Mouse (Mus musculus): Measurements from ENCODE around the gene Ormdl2. TPM values are rescaled to one million over a fixed set of nuclear protein-coding genes. Genes with fewer than 3 reads are reported as not detected.

Ormdl2 gene
- polyA plus RNA-seq, 1 experiment from 2014 or later: 55.8 TPM

DNA sequence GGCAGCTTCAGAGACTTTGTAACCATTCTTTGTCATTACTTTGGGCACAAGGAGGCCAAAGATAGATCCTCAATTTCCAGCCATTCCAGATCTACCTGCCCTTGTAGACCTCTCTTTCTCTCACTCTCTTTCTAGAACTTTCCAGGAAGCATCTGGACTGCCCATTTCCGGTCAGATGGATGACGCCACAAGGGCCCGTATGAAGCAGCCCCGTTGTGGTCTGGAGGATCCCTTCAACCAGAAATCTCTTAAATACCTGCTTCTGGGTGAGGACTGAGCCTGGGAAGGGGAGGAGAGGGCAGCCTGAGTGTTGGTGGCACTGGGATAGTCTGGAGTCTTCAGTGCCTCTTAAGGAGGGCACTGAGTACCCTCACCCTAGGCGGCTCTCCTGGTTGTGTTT lies 27.1 kb downstream of the Ormdl2 start:
- no peak for ATAC-seq (ENCODE audit: insufficient read depth)
- no peak for TF ChIP-seq CTCF (IDR thresholded peaks at IDR 0.05; ENCODE audit: low read depth)
- H3K4me3 ChIP-seq (ENCODE audit: low read depth, low read length): no peak overlapping the region
- no peak overlapping the region for H3K9ac ChIP-seq
- WGBS: 80% methylated on average over 5 of the region's 5 CpGs
- no peaks in the 10 kb centered on the region for H3K4me1 ChIP-seq (ENCODE audit: insufficient read depth)
- H3K27ac ChIP-seq (ENCODE audit: low read depth): no peak overlapping the region
- peaks cover 4% of the 10 kb centered on the region; the same call in 1 of the 2 replicates for H3K36me3 ChIP-seq (ENCODE audit: insufficient read depth)
- H3K27me3 ChIP-seq (ENCODE audit: insufficient read depth, low read length): no peaks in the 10 kb centered on the region
- no peak overlapping the region for H3K4me2 ChIP-seq
- no peak for DNase-seq
- no peaks in the 10 kb centered on the region for H3K9me3 ChIP-seq (ENCODE audit: low read depth, low read length)

DNA sequence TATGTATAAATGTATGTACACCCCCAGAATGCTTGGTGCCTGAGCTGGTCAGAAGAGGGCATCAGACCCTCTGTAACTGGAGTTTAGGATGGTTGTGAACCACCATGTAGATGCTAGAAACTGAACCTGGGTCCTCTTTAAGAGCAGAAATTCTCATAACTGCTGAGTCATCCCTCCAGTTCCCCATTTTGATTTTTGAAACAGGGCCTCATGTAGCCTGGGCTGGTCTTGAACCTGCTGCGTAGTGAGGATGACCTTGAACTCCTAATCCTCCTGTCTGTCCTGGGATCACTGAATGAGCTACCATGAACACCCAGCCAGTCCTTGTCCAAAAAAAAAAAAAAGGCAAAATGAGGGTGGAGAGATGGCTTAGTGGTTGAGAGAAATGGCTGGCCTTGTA lies 28.2 kb downstream of the Ormdl2 start:
- Histone ChIP-seq H3K4me3 (ENCODE audit: low read depth, low read length) (no peak overlapping the region), H3K27me3 (ENCODE audit: insufficient read depth, low read length) (no peaks in the 10 kb centered on the region), H3K36me3 (ENCODE audit: insufficient read depth) (no peaks in the 10 kb centered on the region), H3K9me3 (ENCODE audit: low read depth, low read length) (no peaks in the 10 kb centered on the region), H3K4me1 (ENCODE audit: insufficient read depth) (no peaks in the 10 kb centered on the region), H3K9ac (no peak overlapping the region), H3K4me2 (no peak overlapping the region), H3K27ac (ENCODE audit: low read depth) (no peak overlapping the region)
- 79% methylated on average over 1 of the region's 1 CpGs for WGBS
- DNase-seq (no peak), ATAC-seq (ENCODE audit: insufficient read depth) (no peak)
- TF ChIP-seq CTCF (IDR thresholded peaks at IDR 0.05; ENCODE audit: low read depth): no peak

DNA sequence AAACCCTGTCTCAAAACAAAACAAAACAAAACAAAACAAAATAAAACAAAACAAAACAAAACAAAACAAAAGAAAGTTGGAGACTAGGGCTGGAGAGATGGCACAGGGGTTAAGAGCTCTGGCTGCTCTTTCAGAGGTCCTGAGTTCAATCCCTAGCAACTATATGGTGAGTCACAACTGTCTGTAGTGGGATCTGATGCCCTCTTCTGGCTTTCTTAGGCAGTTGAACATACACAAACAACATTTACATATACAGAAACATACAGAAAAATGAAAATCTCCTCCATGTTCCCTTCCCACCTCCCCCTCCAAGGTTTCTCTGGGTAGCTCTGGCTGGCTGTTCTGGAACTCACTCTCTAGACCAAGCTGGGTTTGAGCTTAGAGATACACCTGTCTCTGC lies 29.4 kb downstream of the Ormdl2 start:
- H3K9me3 ChIP-seq (ENCODE audit: low read depth, low read length): no peaks in the 10 kb centered on the region
- H3K4me2 ChIP-seq: no peak overlapping the region
- H3K27ac ChIP-seq (ENCODE audit: low read depth): no peak overlapping the region
- no peak for TF ChIP-seq CTCF (IDR thresholded peaks at IDR 0.05; ENCODE audit: low read depth)
- H3K36me3 ChIP-seq (ENCODE audit: insufficient read depth): no peaks in the 10 kb centered on the region
- H3K27me3 ChIP-seq (ENCODE audit: insufficient read depth, low read length): no peaks in the 10 kb centered on the region
- no peak overlapping the region for H3K9ac ChIP-seq
- H3K4me1 ChIP-seq (ENCODE audit: insufficient read depth): no peaks in the 10 kb centered on the region
- no peak overlapping the region for H3K4me3 ChIP-seq (ENCODE audit: low read depth, low read length)
- DNase-seq (no peak), ATAC-seq (ENCODE audit: insufficient read depth) (no peak)

DNA sequence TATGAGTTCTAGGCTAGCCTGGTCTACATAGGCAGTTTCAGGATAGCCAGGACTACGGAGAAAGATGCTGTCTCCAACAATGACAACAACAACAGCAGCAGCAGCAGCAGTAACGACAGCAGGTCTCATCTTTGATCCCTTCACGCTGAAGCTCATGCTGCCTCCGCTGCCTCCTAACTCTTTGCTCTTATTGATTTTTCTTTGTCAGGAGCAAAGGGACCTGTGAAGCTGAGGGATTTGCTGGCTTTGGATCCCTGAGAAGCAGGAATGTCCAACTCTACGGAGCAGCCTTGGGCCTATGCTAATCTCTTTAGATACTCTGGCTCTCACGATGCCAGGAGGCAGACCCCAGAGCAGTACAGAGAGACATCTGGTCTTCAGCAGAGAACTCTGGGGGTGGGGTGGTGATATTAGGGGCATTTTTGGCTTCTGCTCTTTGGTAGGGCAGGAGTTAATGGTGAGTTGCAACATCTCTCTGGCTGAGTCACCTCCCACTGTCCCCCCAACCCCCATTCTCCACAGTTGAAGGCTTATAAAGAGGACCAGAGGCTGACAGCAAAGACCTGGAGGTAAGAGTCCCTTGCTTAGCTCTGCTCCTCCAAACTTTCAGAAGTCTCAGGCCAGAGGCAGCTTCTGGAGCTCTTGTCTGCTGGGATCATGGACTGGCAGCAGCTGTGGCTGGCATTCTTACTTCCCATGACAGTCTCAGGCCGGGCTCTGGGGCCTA lies 30.9 kb downstream of the Ormdl2 start, which contains the start of gene Mmp19:
Gene Mmp19, plus strand, starts transcription at position 513 of the 727 bp plus-strand sequence.
- 60% methylated on average over 7 of the region's 7 CpGs for WGBS
- peak; percentile 5 for DNase-seq
- Histone ChIP-seq H3K9me3 (ENCODE audit: low read depth, low read length) (no peaks in the 10 kb centered on the region), H3K4me3 (ENCODE audit: low read depth, low read length) (peak within 1 kb of the TSS; percentile 11; the same call in 1 of the 2 replicates), H3K36me3 (ENCODE audit: insufficient read depth) (no peaks in the 10 kb centered on the region), H3K4me2 (peak within 1 kb of the TSS; percentile 35; the same call in 1 of the 2 replicates), H3K27me3 (ENCODE audit: insufficient read depth, low read length) (no peaks in the 10 kb centered on the region), H3K4me1 (ENCODE audit: insufficient read depth) (no peaks in the 10 kb centered on the region), H3K9ac (no peak within 1 kb of the TSS), H3K27ac (ENCODE audit: low read depth) (no peak within 1 kb of the TSS)
- TF ChIP-seq CTCF (IDR thresholded peaks at IDR 0.05; ENCODE audit: low read depth): no peak
- ATAC-seq (ENCODE audit: insufficient read depth): peak; percentile 31; the same call in 1 of the 2 replicates

DNA sequence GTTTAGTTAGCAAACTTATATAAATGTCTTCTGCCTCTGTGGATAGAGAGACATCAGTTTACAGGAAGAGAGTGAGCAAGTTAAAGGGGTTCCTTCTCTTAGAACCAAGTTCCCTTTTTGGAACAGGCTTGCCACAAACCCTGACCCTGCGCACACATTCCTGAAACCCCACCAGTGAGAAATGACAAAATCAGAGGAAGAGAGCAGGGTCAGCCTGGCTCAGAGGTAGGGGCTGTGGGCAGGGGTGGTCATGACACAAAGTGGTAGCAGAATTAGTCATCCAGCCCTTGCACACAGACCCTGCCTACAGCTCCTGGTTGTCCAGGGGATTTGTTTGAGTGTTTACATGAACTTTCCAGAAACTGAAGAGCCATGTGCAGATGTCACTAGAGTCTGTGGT lies 41.2 kb downstream of the Ormdl2 start:
- H3K4me2 ChIP-seq: no peak overlapping the region
- H3K9me3 ChIP-seq (ENCODE audit: low read depth, low read length): no peaks in the 10 kb centered on the region
- no peak for ATAC-seq (ENCODE audit: insufficient read depth)
- peaks cover 6% of the 10 kb centered on the region; the same call in 1 of the 2 replicates for H3K4me1 ChIP-seq (ENCODE audit: insufficient read depth)
- no peak overlapping the region for H3K4me3 ChIP-seq (ENCODE audit: low read depth, low read length)
- H3K27ac ChIP-seq (ENCODE audit: low read depth): no peak overlapping the region
- WGBS: 84% methylated on average over 1 of the region's 1 CpGs
- H3K36me3 ChIP-seq (ENCODE audit: insufficient read depth): no peaks in the 10 kb centered on the region
- no peak overlapping the region for H3K9ac ChIP-seq
- no peak for TF ChIP-seq CTCF (IDR thresholded peaks at IDR 0.05; ENCODE audit: low read depth)
- no peak for DNase-seq
- H3K27me3 ChIP-seq (ENCODE audit: insufficient read depth, low read length): no peaks in the 10 kb centered on the region

DNA sequence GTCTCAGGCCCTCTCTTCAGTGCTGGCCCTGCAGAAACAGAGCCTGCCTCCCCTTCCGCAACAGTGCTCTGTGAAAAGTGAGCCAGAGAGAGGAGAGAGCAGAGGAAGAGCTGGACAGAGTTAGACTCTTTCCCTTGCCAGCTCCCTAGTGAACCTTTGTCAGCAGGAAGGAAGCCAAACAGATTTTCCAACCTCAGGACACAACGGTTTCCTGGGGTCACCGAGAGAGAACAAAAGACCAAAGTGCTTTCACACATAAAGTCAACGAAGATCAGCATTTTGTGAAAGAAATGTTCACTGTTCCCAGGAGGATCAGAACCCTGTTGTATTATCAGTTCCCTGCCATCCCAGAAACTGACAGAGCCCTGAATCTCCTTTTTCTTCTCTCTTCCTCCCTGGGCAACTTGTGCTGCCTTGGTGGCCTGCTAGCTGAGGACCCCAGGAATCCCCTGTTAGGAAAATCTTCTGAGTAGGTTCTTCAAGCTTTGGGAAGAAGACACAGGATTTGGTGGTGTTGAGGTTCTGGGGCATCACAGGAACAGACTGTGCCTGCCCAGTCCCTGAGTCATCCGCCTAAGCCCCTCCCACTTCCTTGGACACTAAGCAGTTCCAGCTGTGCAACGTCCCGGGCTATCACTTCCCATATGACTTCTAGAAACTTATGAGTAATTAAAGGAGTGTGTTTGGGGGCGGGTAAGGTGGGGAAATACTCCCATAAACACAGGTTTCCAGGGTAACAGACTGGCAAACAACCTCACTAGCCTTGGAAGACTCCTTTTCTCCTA lies 42.2 kb downstream of the Ormdl2 start:
- H3K4me2 ChIP-seq: no peak overlapping the region
- DNase-seq: peak; percentile 87
- no peak for TF ChIP-seq CTCF (IDR thresholded peaks at IDR 0.05; ENCODE audit: low read depth)

DNA sequence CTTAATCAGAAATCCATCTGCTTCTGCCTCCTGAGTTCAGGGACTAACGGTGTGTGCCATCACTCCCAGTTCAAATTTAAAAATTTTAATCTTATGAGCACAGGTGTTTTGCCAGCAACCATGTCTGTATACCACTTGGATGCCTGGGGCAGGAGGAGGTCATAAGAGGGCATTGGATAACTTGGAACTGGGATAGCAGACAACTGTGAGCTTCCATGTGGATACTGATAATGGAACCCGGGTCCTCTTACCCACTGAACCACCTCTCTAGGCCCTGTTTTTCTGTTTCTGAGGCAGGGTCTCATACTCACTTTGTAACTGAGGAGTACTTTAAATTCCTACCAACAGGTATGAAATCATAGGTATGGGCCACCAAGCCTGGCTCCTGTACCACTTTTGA lies 43.0 kb downstream of the Ormdl2 start:
- no peak for DNase-seq
- Histone ChIP-seq H3K4me1 (ENCODE audit: insufficient read depth) (peaks cover 6% of the 10 kb centered on the region; the same call in 1 of the 2 replicates), H3K27ac (ENCODE audit: low read depth) (peak overlapping the region; percentile 78), H3K27me3 (ENCODE audit: insufficient read depth, low read length) (no peaks in the 10 kb centered on the region), H3K9me3 (ENCODE audit: low read depth, low read length) (no peaks in the 10 kb centered on the region), H3K36me3 (ENCODE audit: insufficient read depth) (no peaks in the 10 kb centered on the region), H3K9ac (no peak overlapping the region), H3K4me2 (no peak overlapping the region), H3K4me3 (ENCODE audit: low read depth, low read length) (no peak overlapping the region)
- whole genome bisulfite sequencing: 96% methylated on average over 2 of the region's 2 CpGs
- no peak for TF ChIP-seq CTCF (IDR thresholded peaks at IDR 0.05; ENCODE audit: low read depth)
- ATAC-seq (ENCODE audit: insufficient read depth): no peak

More for the DNA sequence above, 42.2 kb downstream of the Ormdl2 start:
- peak; percentile 98 for ATAC-seq (ENCODE audit: insufficient read depth)
- no peaks in the 10 kb centered on the region for H3K27me3 ChIP-seq (ENCODE audit: insufficient read depth, low read length)
- no peak overlapping the region for H3K4me3 ChIP-seq (ENCODE audit: low read depth, low read length)
- H3K9ac ChIP-seq: no peak overlapping the region
- 28% methylated on average over 8 of the region's 8 CpGs for WGBS
- H3K36me3 ChIP-seq (ENCODE audit: insufficient read depth): no peaks in the 10 kb centered on the region
- H3K9me3 ChIP-seq (ENCODE audit: low read depth, low read length): no peaks in the 10 kb centered on the region
- peak overlapping the region; percentile 78 for H3K27ac ChIP-seq (ENCODE audit: low read depth)
- H3K4me1 ChIP-seq (ENCODE audit: insufficient read depth): peaks cover 6% of the 10 kb centered on the region; the same call in 1 of the 2 replicates

All from lung, embryonic 14.5 days (tissue).